Mouse (Mus musculus) embryonic facial prominence, embryonic 12.5 days (tissue): ENCODE data around the gene Ccl1. TPM values are rescaled to one million over a fixed set of nuclear protein-coding genes. Genes with fewer than 3 reads are reported as not detected.

Experiments
- ATAC-seq: fragments of 200-750 bp; cut with Nextera tagmentation; 2 replicates; pipeline ENCODE4 v1.8.0; 2017; ENCODE audit not compliant: insufficient number of reproducible peaks, insufficient read depth, low FRiP score, low TSS enrichment
- H3K27ac ChIP-seq: fragments of 300-500 bp; sonication (generic); 2 replicates; pipeline ENCODE4 v1.5.1; 2016; ENCODE audit warnings: mild to moderate bottlenecking
- H3K27me3 ChIP-seq: fragments of 300-500 bp; sonication (generic); 2 replicates; pipeline ENCODE4 v1.6.1; 2016; ENCODE audit warnings: mild to moderate bottlenecking, moderate library complexity
- H3K36me3 ChIP-seq: fragments of 300-500 bp; sonication (generic); 2 replicates; pipeline ENCODE4 v1.6.1; 2016; ENCODE audit warnings: mild to moderate bottlenecking
- H3K4me1 ChIP-seq: fragments of 300-500 bp; sonication (generic); 2 replicates; pipeline ENCODE4 v1.6.1; 2016
- H3K4me2 ChIP-seq: fragments of 300-500 bp; sonication (generic); replicated peaks from 2 replicates; pipeline ENCODE4 v1.6.1; 2016; ENCODE audit warnings: mild to moderate bottlenecking, moderate library complexity
- H3K4me3 ChIP-seq: fragments of 300-500 bp; sonication (generic); 2 replicates; pipeline ENCODE4 v1.5.1; 2016; ENCODE audit warnings: mild to moderate bottlenecking
- H3K9ac ChIP-seq: fragments of 300-500 bp; sonication (generic); 2 replicates; pipeline ENCODE4 v1.6.1; 2016; ENCODE audit warnings: mild to moderate bottlenecking, moderate library complexity
- H3K9me3 ChIP-seq: fragments of 300-500 bp; sonication (generic); 2 replicates; pipeline ENCODE4 v1.6.1; 2016; ENCODE audit warnings: mild to moderate bottlenecking, moderate library complexity
- WGBS: fragments of 180-500 bp; shearing (Covaris S2); methylation state at CpG from one replicate; pipeline ENCODE4 v1.1.7; 2016; 5-methylcytosine and 5-hydroxymethylcytosine counted together
- polyA plus RNA-seq: library from polyadenylated mRNA; unstranded; fragments of >200 nt; fragmentation: Nextera tagmentation; extraction: Ambion mirVana; gene quantifications from 2 replicates; pipeline ENCODE4 v1.2.1, GENCODE M21; 2016

Gene Ccl1
- polyA plus RNA-seq, 1 experiment from 2014 or later: not detected

GRCm38 (mm10) chr11:82203706-82204105, 101.8 kb downstream of the Ccl1 start:
- Histone ChIP-seq H3K4me3 (no peak overlapping the region), H3K27me3 (no peaks in the 10 kb centered on the region), H3K9ac (no peak overlapping the region), H3K4me1 (no peaks in the 10 kb centered on the region), H3K27ac (no peak overlapping the region), H3K36me3 (no peaks in the 10 kb centered on the region), H3K9me3 (no peaks in the 10 kb centered on the region), H3K4me2 (no peak overlapping the region)
- no peak for ATAC-seq
- 85% methylated on average over 3 of the region's 3 CpGs for whole genome bisulfite sequencing

DNA sequence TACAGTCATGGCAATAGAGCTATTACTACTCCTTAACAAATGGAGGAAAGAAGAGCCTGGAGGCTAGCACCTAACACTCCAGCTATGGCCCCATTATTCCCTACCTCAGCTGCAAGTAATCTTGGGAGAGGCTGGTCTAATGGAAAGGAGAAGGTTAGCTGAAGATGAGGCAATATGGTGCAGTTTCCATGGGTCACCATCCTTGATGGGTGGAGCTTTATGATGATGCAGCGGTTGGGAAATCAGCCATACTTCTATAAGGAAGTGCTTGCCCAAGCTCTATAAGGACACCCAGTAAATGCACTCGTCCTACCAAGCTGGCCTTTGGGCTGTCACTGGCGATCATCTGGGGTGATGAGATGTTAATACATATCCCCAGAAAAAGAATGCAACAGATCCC, 107.7 kb downstream of the Ccl1 start:
- Histone ChIP-seq H3K4me2 (no peak overlapping the region), H3K36me3 (no peaks in the 10 kb centered on the region), H3K4me1 (no peaks in the 10 kb centered on the region), H3K9me3 (no peaks in the 10 kb centered on the region), H3K4me3 (no peak overlapping the region), H3K9ac (no peak overlapping the region), H3K27ac (no peak overlapping the region), H3K27me3 (no peaks in the 10 kb centered on the region)
- WGBS: 80% methylated on average over 3 of the region's 3 CpGs
- no peak for ATAC-seq

- ATAC-seq: no peak
- H3K9me3 ChIP-seq: no peaks in the 10 kb centered on the region
- no peaks in the 10 kb centered on the region for H3K27me3 ChIP-seq
- H3K27ac ChIP-seq: no peak overlapping the region
- H3K9ac ChIP-seq: no peak overlapping the region
- WGBS: 52% methylated on average over 2 of the region's 2 CpGs
- H3K4me2 ChIP-seq: no peak overlapping the region
- H3K36me3 ChIP-seq: no peaks in the 10 kb centered on the region
- H3K4me1 ChIP-seq: no peaks in the 10 kb centered on the region
- H3K4me3 ChIP-seq: no peak overlapping the region
Measured at GRCm38 (mm10) chr11:82194980-82195379, 110.5 kb downstream of the Ccl1 start.

- no peak overlapping the region for H3K4me2 ChIP-seq
- no peaks in the 10 kb centered on the region for H3K27me3 ChIP-seq
- 67% methylated on average over 9 of the region's 9 CpGs for WGBS
- H3K9me3 ChIP-seq: no peaks in the 10 kb centered on the region
- no peaks in the 10 kb centered on the region for H3K36me3 ChIP-seq
- no peak overlapping the region for H3K4me3 ChIP-seq
- no peaks in the 10 kb centered on the region for H3K4me1 ChIP-seq
- no peak overlapping the region for H3K27ac ChIP-seq
- no peak overlapping the region for H3K9ac ChIP-seq
- no peak for ATAC-seq
Measured at GRCm38 (mm10) chr11:82193826-82194225, 111.7 kb downstream of the Ccl1 start.

DNA sequence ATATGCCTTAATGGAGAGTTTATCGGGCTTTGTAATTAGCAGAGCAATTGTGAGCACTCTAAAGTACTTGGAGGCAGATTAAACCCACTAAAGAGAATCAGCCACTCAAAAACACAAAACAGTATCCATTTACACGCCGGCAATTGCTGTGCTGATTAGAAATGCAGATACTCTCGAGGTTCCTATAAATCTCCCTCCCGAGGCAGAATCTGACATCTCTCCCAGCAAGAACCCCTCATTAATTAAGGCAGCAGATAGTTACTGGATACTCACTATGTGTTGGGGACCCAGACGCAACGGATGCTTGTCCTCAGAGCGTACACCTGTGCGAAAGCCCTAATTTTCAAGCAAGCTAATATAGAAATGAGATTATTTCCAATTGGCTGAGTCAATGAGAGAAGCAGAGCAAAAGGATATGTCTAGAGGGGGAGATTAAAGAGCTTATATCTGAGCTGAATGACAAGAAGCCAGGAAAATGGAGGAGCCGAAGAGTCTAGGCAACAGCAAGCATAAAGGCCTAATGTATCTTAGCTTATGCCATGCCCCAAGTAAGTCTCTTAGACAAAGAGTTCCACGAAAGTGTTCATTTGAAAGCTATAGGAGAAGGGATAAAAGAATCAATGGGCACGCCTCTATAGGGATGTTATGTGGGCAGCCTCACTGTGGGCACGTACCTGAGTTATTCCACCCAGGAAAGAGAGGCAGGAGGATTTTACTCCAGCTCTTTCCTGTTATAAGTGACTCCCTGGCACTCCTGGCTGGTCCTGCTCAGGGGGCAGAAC, 115.5 kb downstream of the Ccl1 start:
- no peak overlapping the region for H3K4me3 ChIP-seq
- no peaks in the 10 kb centered on the region for H3K27me3 ChIP-seq
- ATAC-seq: no peak
- no peaks in the 10 kb centered on the region for H3K36me3 ChIP-seq
- no peak overlapping the region for H3K4me2 ChIP-seq
- no peaks in the 10 kb centered on the region for H3K9me3 ChIP-seq
- no peak overlapping the region for H3K9ac ChIP-seq
- H3K4me1 ChIP-seq: no peaks in the 10 kb centered on the region
- H3K27ac ChIP-seq: no peak overlapping the region
- 77% methylated on average over 13 of the region's 13 CpGs for WGBS

GRCm38 (mm10) chr11:82185684-82186083, 119.8 kb downstream of the Ccl1 start:
- H3K27me3 ChIP-seq: no peaks in the 10 kb centered on the region
- no peaks in the 10 kb centered on the region for H3K4me1 ChIP-seq
- no peak overlapping the region for H3K4me3 ChIP-seq
- 83% methylated on average over 3 of the region's 3 CpGs for WGBS
- H3K36me3 ChIP-seq: no peaks in the 10 kb centered on the region
- H3K27ac ChIP-seq: no peak overlapping the region
- no peak for ATAC-seq
- no peak overlapping the region for H3K4me2 ChIP-seq
- no peaks in the 10 kb centered on the region for H3K9me3 ChIP-seq
- H3K9ac ChIP-seq: no peak overlapping the region

GRCm38 (mm10) chr11:82183281-82183935, 122.1 kb downstream of the Ccl1 start:
- 75% methylated on average over 6 of the region's 6 CpGs for WGBS
- no peak overlapping the region for H3K9ac ChIP-seq
- H3K4me1 ChIP-seq: no peaks in the 10 kb centered on the region
- no peak overlapping the region for H3K4me3 ChIP-seq
- no peaks in the 10 kb centered on the region for H3K9me3 ChIP-seq
- ATAC-seq: no peak
- H3K27me3 ChIP-seq: peaks cover 12% of the 10 kb centered on the region; the same call in 1 of the 2 replicates
- H3K36me3 ChIP-seq: no peaks in the 10 kb centered on the region
- no peak overlapping the region for H3K4me2 ChIP-seq
- H3K27ac ChIP-seq: no peak overlapping the region

GRCm38 (mm10) chr11:82182401-82182800, 123.1 kb downstream of the Ccl1 start:
- Histone ChIP-seq H3K27me3 (peaks cover 14% of the 10 kb centered on the region; the same call in 1 of the 2 replicates), H3K4me3 (no peak overlapping the region), H3K9ac (no peak overlapping the region), H3K4me1 (no peaks in the 10 kb centered on the region), H3K9me3 (no peaks in the 10 kb centered on the region), H3K27ac (no peak overlapping the region), H3K36me3 (no peaks in the 10 kb centered on the region), H3K4me2 (no peak overlapping the region)
- no peak for ATAC-seq
- WGBS: 81% methylated on average over 6 of the region's 6 CpGs

DNA sequence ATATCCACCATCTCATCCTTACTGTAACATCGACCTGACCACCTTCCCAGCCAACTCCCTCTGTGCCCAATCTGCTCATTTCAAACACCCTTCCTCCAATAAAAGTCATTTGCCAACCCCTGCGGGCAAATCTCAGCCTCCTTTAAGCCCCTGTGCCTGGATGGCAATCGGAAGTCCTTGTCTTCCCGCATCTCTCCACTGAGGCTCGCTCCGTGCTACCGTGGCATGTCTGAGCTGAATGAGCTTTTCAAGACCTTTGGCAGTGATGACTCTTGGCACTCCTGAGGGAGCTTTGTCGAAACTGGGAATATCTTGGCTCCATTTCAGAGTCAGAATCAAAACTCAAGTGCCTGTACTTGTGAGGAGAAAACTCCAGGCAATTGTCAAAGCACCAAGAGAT, 124.2 kb downstream of the Ccl1 start:
- no peak overlapping the region for H3K27ac ChIP-seq
- no peak overlapping the region for H3K9ac ChIP-seq
- no peaks in the 10 kb centered on the region for H3K4me1 ChIP-seq
- H3K36me3 ChIP-seq: no peaks in the 10 kb centered on the region
- no peak for ATAC-seq
- no peaks in the 10 kb centered on the region for H3K9me3 ChIP-seq
- no peak overlapping the region for H3K4me2 ChIP-seq
- H3K4me3 ChIP-seq: no peak overlapping the region
- WGBS: 83% methylated on average over 8 of the region's 8 CpGs
- H3K27me3 ChIP-seq: peaks cover 14% of the 10 kb centered on the region; the same call in 1 of the 2 replicates

- Histone ChIP-seq H3K9ac (no peak overlapping the region), H3K4me3 (no peak overlapping the region), H3K27ac (no peak overlapping the region), H3K4me2 (no peak overlapping the region), H3K4me1 (no peaks in the 10 kb centered on the region), H3K36me3 (no peaks in the 10 kb centered on the region), H3K27me3 (peaks cover 14% of the 10 kb centered on the region; the same call in 1 of the 2 replicates), H3K9me3 (no peaks in the 10 kb centered on the region)
- no peak for ATAC-seq
- 68% methylated on average over 5 of the region's 5 CpGs for WGBS
Measured at GRCm38 (mm10) chr11:82178161-82178560, 127.3 kb downstream of the Ccl1 start.

GRCm38 (mm10) chr11:82177711-82178110, 127.8 kb downstream of the Ccl1 start:
- peaks cover 14% of the 10 kb centered on the region; the same call in 1 of the 2 replicates for H3K27me3 ChIP-seq
- ATAC-seq: no peak
- H3K4me2 ChIP-seq: no peak overlapping the region
- WGBS: 34% methylated on average over 5 of the region's 5 CpGs
- no peak overlapping the region for H3K9ac ChIP-seq
- H3K9me3 ChIP-seq: no peaks in the 10 kb centered on the region
- H3K4me3 ChIP-seq: no peak overlapping the region
- H3K4me1 ChIP-seq: no peaks in the 10 kb centered on the region
- no peaks in the 10 kb centered on the region for H3K36me3 ChIP-seq
- H3K27ac ChIP-seq: no peak overlapping the region

- no peak overlapping the region for H3K27ac ChIP-seq
- H3K36me3 ChIP-seq: no peaks in the 10 kb centered on the region
- no peak overlapping the region for H3K4me2 ChIP-seq
- H3K27me3 ChIP-seq: peaks cover 14% of the 10 kb centered on the region; the same call in 1 of the 2 replicates
- WGBS: 18% methylated on average over 3 of the region's 3 CpGs
- no peak for ATAC-seq
- H3K4me1 ChIP-seq: no peaks in the 10 kb centered on the region
- no peaks in the 10 kb centered on the region for H3K9me3 ChIP-seq
- H3K9ac ChIP-seq: no peak overlapping the region
- H3K4me3 ChIP-seq: no peak overlapping the region
Measured at GRCm38 (mm10) chr11:82174794-82175193, 130.7 kb downstream of the Ccl1 start.
